Mouse (Mus musculus): ENCODE results near the gene Elovl1. TPM values are rescaled to one million over a fixed set of nuclear protein-coding genes. Genes with fewer than 3 reads are reported as not detected.

Gene Elovl1
- polyA plus RNA-seq, 1 experiment from 2014 or later, result 46.9 TPM

Other genes starting within 250 kb of the Elovl1 start
- 33.4 and 36.6 TPM in 2 replicates for gene Kdm4a, start 248.1 kb upstream of the Elovl1 start, polyA plus RNA-seq (2016; fragmentation: Nextera tagmentation; extraction: Ambion mirVana)
- 88.2 and 95.5 TPM in 2 replicates for gene Ptprf, start 136.7 kb upstream of the Elovl1 start, polyA plus RNA-seq (2016; fragmentation: Nextera tagmentation; extraction: Ambion mirVana)
- gene Szt2, start 18.8 kb upstream of the Elovl1 start, polyA plus RNA-seq (2016; fragmentation: Nextera tagmentation; extraction: Ambion mirVana), result 8.2 and 9.4 TPM in 2 replicates
- 152 and 155 TPM in 2 replicates for gene Med8, start 18.8 kb upstream of the Elovl1 start, polyA plus RNA-seq (2016; fragmentation: Nextera tagmentation; extraction: Ambion mirVana)
- gene Cdc20, start 9.3 kb downstream of the Elovl1 start, polyA plus RNA-seq (2016; fragmentation: Nextera tagmentation; extraction: Ambion mirVana), result 402 and 411 TPM in 2 replicates
- gene Mpl, start 29.4 kb downstream of the Elovl1 start, polyA plus RNA-seq (2016; fragmentation: Nextera tagmentation; extraction: Ambion mirVana), result 0.94 and 1.2 TPM in 2 replicates
- gene Tie1, start 62.0 kb downstream of the Elovl1 start, polyA plus RNA-seq (2016; fragmentation: Nextera tagmentation; extraction: Ambion mirVana), result 15.4 and 16.5 TPM in 2 replicates
- gene 2610528J11Rik, start 98.9 kb downstream of the Elovl1 start, polyA plus RNA-seq (2016; fragmentation: Nextera tagmentation; extraction: Ambion mirVana), result 3.9 TPM in 2 replicates
- gene Tmem125, start 116.0 kb downstream of the Elovl1 start, polyA plus RNA-seq (2016; fragmentation: Nextera tagmentation; extraction: Ambion mirVana), result 0.79 and 1.1 TPM in 2 replicates
- gene Cfap57, start 192.7 kb downstream of the Elovl1 start, polyA plus RNA-seq (2016; fragmentation: Nextera tagmentation; extraction: Ambion mirVana), result 0.39 and 0.49 TPM in 2 replicates
- gene Ebna1bp2, start 192.7 kb downstream of the Elovl1 start, polyA plus RNA-seq (2016; fragmentation: Nextera tagmentation; extraction: Ambion mirVana), result 191 and 209 TPM in 2 replicates
- gene Olfr62, start 230.9 kb downstream of the Elovl1 start, polyA plus RNA-seq (2016; fragmentation: Nextera tagmentation; extraction: Ambion mirVana), result not detected in 2 replicates